Mouse (Mus musculus): ENCODE results near the gene Heatr6. TPM values are rescaled to one million over a fixed set of nuclear protein-coding genes. Genes with fewer than 3 reads are reported as not detected.
A peak's percentile ranks its signal among the peaks of the same experiment; 100 is the strongest.

Gene Heatr6
- total and polyA plus RNA-seq, 3 experiments = 17.4 to 24.4 (median 17.6) TPM

DNA sequence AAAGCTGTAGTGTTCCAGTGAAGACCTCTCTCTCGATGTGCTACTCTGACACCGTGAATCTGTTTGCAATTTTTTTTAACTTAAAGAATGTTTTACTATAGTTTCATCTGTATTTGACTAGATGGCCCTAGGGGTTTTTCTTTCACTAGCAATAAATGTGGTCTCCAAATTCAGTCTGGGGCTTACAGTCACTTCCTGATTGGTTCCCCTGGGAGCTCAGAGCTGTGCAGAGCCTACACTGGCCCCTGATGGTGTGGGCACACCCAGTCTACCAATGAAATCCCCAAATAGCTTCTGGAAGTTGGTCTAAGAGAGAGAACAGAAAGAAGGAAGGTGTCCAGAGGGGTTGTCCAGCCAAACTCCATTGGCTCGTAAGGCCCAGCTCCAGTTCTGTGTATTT is 72.6 kb downstream of the Heatr6 start (continued):
- TF ChIP-seq RCOR1 (conservative IDR thresholded peaks at IDR 0.05; ENCODE audit: low read depth, low read length) (0 out of 2 replicates have a peak, but pooled peaks have one; percentile 73), TBP (conservative IDR thresholded peaks at IDR 0.05; ENCODE audit: low read depth, low read length) (no peak), USF2 (conservative IDR thresholded peaks at IDR 0.05; ENCODE audit: low read depth, low read length) (no peak), NELFE (IDR thresholded peaks at IDR 0.05; ENCODE audit: low read depth, low read length) (no peak), POLR2A (IDR thresholded peaks at IDR 0.05; ENCODE audit: low read depth, low read length) (no peak), ZMIZ1 (IDR thresholded peaks at IDR 0.05; ENCODE audit: low read depth, low read length) (no peak), IRF4 (IDR thresholded peaks at IDR 0.05; ENCODE audit: low read depth, low read length) (peak; percentile 48; the same call in 1 of the 2 replicates), MAX (IDR thresholded peaks at IDR 0.05; ENCODE audit: low read length) (peak; percentile 22; the same call in 1 of the 2 replicates)

DNA sequence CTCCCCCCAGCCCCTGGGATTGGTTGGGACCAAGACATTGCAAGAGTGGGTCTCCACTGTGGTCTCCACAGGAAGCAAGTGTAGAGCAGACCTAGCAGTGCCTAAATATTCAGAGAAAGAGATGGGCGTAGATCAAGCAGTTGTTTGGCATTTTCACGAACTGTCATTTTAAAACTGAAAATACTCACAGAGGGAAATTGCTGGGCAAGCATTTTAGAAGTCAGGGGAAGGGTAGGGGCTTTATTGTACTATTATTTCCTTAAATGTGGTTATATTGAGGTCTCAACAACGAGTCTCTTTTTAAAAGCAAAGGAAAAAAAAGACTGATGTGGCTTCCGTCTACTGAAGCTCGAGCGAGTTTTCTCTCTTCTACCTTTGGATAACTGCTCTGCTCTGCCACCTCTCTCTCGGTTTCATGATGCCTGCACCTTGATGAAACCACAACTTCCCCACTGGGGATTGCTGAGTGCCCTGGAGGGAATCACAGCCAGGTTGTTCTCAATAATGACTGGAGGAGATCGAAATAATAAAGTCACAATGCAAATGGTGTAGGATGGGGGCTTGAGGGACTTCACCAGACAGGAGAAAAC is 75.2 kb downstream of the Heatr6 start:
- Histone ChIP-seq H3K79me2 (replicated peaks; ENCODE audit: control insufficient read depth, extremely low read depth, insufficient read depth, poor library complexity, severe bottlenecking) (no peaks in the 10 kb centered on the region), H3K27me3 (replicated peaks) (peaks cover 11% of the 10 kb centered on the region), H3K9ac (ENCODE audit: insufficient read depth, low read depth) (no peak overlapping the region), H3K36me3 (replicated peaks in 1 of 2; ENCODE audit: control insufficient read depth in 1 of 2, insufficient read depth in 1 of 2, low read length in 1 of 2) (no peaks in the 10 kb centered on the region), H3K4me2 (ENCODE audit: insufficient read depth, low read depth, poor library complexity, severe bottlenecking) (peak overlapping the region; percentile 48), H3K27ac (ENCODE audit: insufficient read depth, low read depth) (no peak overlapping the region), H3K9me3 (replicated peaks; ENCODE audit: low read length) (peaks cover 8% of the 10 kb centered on the region), H3K4me1 (ENCODE audit: control insufficient read depth in 1 of 2, insufficient read depth in 2 of 2) (peaks cover 34 to 59% of the 10 kb centered on the region in 2 experiments), H3K4me3 (replicated peaks in 1 of 3; ENCODE audit: low read depth in 2 of 3, low read length in 2 of 3, poor library complexity in 1 of 3) (no peak overlapping the region)
- DNase-seq (ENCODE audit: extremely low read depth) = peak; percentile 91
- dilution Hi-C loops (cut with MboI; ENCODE audit: extremely low pct_ligation_motif_present, extremely low pct_unique_long_range_greater_than_20kb, low sequenced_read_pairs) (no loop called here), in situ Hi-C loops (cut with MboI; ENCODE audit: low pct_ligation_motif_present, low pct_unique_long_range_greater_than_20kb, low sequenced_read_pairs) (loop anchor here (10.0 kb wide), 1 partner anchor 86 kb away; no protein-coding TSS in a partner anchor)
- TF ChIP-seq POLR2A (IDR thresholded peaks at IDR 0.05; ENCODE audit: low read depth, low read length) (no peak), ZNF384 (IDR thresholded peaks at IDR 0.05; ENCODE audit: low read depth, low read length) (peak; percentile 64; the same call in 1 of the 2 replicates), SIN3A (IDR thresholded peaks at IDR 0.05; ENCODE audit: low read length) (peak; percentile 59), CHD1 (IDR thresholded peaks at IDR 0.05; ENCODE audit: low read depth, low read length) (no peak), TCF12 (IDR thresholded peaks at IDR 0.05; ENCODE audit: low read depth, low read length) (peak; percentile 26; the same call in 1 of the 2 replicates), ZKSCAN1 (IDR thresholded peaks at IDR 0.05; ENCODE audit: borderline replicate concordance, low read depth, low read length) (no peak), MEF2A (IDR thresholded peaks at IDR 0.05; ENCODE audit: borderline replicate concordance, low read depth, low read length) (0 out of 2 replicates have a peak, but pooled peaks have one; percentile 9), TBP (conservative IDR thresholded peaks at IDR 0.05; ENCODE audit: low read depth, low read length) (no peak), RCOR1 (conservative IDR thresholded peaks at IDR 0.05; ENCODE audit: low read depth, low read length) (peak; percentile 88), BHLHE40 (IDR thresholded peaks at IDR 0.05; ENCODE audit: low read depth, low read length) (no peak), NELFE (IDR thresholded peaks at IDR 0.05; ENCODE audit: low read depth, low read length) (no peak), UBTF (IDR thresholded peaks at IDR 0.05; ENCODE audit: low read depth, low read length) (no peak), MAFK (IDR thresholded peaks at IDR 0.05; ENCODE audit: insufficient replicate concordance, low read length) (peak; percentile 96), POLR2AphosphoS2 (IDR thresholded peaks at IDR 0.05; ENCODE audit: low read depth, low read length) (no peak), ZMIZ1 (IDR thresholded peaks at IDR 0.05; ENCODE audit: low read depth, low read length) (no peak), MAX (IDR thresholded peaks at IDR 0.05; ENCODE audit: low read length) (0 out of 2 replicates have a peak, but pooled peaks have one; percentile 12), CHD2 (IDR thresholded peaks at IDR 0.05; ENCODE audit: low read length) (peak; percentile 50; the same call in 1 of the 2 replicates), HCFC1 (IDR thresholded peaks at IDR 0.05; ENCODE audit: low read depth, low read length) (no peak), JUND (conservative IDR thresholded peaks at IDR 0.05; ENCODE audit: low read depth, low read length) (0 out of 2 replicates have a peak, but pooled peaks have one; percentile 17), KAT2A (IDR thresholded peaks at IDR 0.05; ENCODE audit: insufficient replicate concordance, low read length) (no peak), JUN (IDR thresholded peaks at IDR 0.05; ENCODE audit: insufficient read depth, low read depth, low read length) (no peak), RAD21 (IDR thresholded peaks at IDR 0.05; ENCODE audit: low read depth, low read length) (no peak), USF1 (IDR thresholded peaks at IDR 0.05; ENCODE audit: low read depth, low read length) (no peak), ZC3H11A (IDR thresholded peaks at IDR 0.05; ENCODE audit: low read depth, low read length) (no peak), IRF4 (IDR thresholded peaks at IDR 0.05; ENCODE audit: low read depth, low read length) (peak; percentile 45), ETS1 (conservative IDR thresholded peaks at IDR 0.05; ENCODE audit: low read depth, low read length) (peak; percentile 40), NRF1 (IDR thresholded peaks at IDR 0.05; ENCODE audit: low read depth, low read length) (no peak), ELF1 (IDR thresholded peaks at IDR 0.05; ENCODE audit: low read depth, low read length) (no peak), CTCF (conservative IDR thresholded peaks at IDR 0.05 in 1 of 2, IDR thresholded peaks at IDR 0.05 in 1 of 2; ENCODE audit: low read depth in 2 of 2, low read length in 2 of 2) (no peak), EP300 (IDR thresholded peaks at IDR 0.05; ENCODE audit: low read length) (peak; percentile 80), MAZ (IDR thresholded peaks at IDR 0.05; ENCODE audit: low read depth, low read length) (no peak), E2F4 (IDR thresholded peaks at IDR 0.05; ENCODE audit: insufficient replicate concordance, low read depth, low read length) (no peak), SMC3 (IDR thresholded peaks at IDR 0.05; ENCODE audit: low read depth, low read length) (no peak), GABPA (IDR thresholded peaks at IDR 0.05; ENCODE audit: insufficient replicate concordance, low read depth, low read length) (no peak), USF2 (conservative IDR thresholded peaks at IDR 0.05; ENCODE audit: low read depth, low read length) (no peak)
